Mouse (Mus musculus) hindbrain, embryonic 11.5 days (tissue): Measurements from ENCODE around the gene Prkag3. TPM values are rescaled to one million over a fixed set of nuclear protein-coding genes. Genes with fewer than 3 reads are reported as not detected.

Source experiments
- ATAC-seq: fragments of 200-750 bp; cut with Nextera tagmentation; 2 replicates; pipeline ENCODE4 v1.8.0; 2017; ENCODE audit warnings: mild to moderate bottlenecking, moderate TSS enrichment, moderate library complexity; ENCODE audit not compliant: low FRiP score
- DNase-seq: peaks from one replicate; pipeline ENCODE4 v3.0.0-alpha.2; 2015; ENCODE audit warnings: low spot score
- H3K27ac ChIP-seq: fragments of 300-500 bp; sonication (generic); 2 replicates; pipeline ENCODE4 v1.5.1; 2014; ENCODE audit warnings: mild to moderate bottlenecking, low read depth, low read length
- H3K27me3 ChIP-seq: fragments of 300-500 bp; sonication (generic); 2 replicates; pipeline ENCODE4 v1.6.1; 2014; ENCODE audit warnings: mild to moderate bottlenecking, low read length, moderate library complexity, mixed read lengths; ENCODE audit not compliant: control insufficient read depth, insufficient read depth
- H3K36me3 ChIP-seq: fragments of 300-500 bp; sonication (generic); 2 replicates; pipeline ENCODE4 v1.6.1; 2014; ENCODE audit warnings: mild to moderate bottlenecking, low read length, moderate library complexity, mixed read lengths; ENCODE audit not compliant: control insufficient read depth, insufficient read depth
- H3K4me1 ChIP-seq: fragments of 300-500 bp; sonication (generic); replicated peaks from 2 replicates; pipeline ENCODE4 v1.6.1; 2014; ENCODE audit warnings: low read length, mixed read lengths; ENCODE audit not compliant: control insufficient read depth, insufficient read depth
- H3K4me2 ChIP-seq: fragments of 300-500 bp; sonication (generic); replicated peaks from 2 replicates; pipeline ENCODE4 v1.6.1; 2014; ENCODE audit warnings: mild to moderate bottlenecking, low read depth, low read length
- H3K4me3 ChIP-seq: fragments of 300-500 bp; sonication (generic); 2 replicates; pipeline ENCODE4 v1.5.1; 2014; ENCODE audit warnings: low read depth, low read length
- H3K9ac ChIP-seq: fragments of 300-500 bp; sonication (generic); 2 replicates; pipeline ENCODE4 v1.6.1; 2014; ENCODE audit warnings: low read depth, low read length
- H3K9me3 ChIP-seq: fragments of 300-500 bp; sonication (generic); 2 replicates; pipeline ENCODE4 v1.6.1; 2016; ENCODE audit warnings: low read length; ENCODE audit not compliant: control insufficient read depth
- WGBS: fragments of 180-500 bp; shearing (Covaris S2); extraction: QIAGEN DNeasy Blood & Tissue Kit; methylation state at CpG from one replicate; pipeline ENCODE4 v1.1.7; 2014; 5-methylcytosine and 5-hydroxymethylcytosine counted together
- polyA plus RNA-seq: library from polyadenylated mRNA; unstranded; fragments of >200 nt; fragmentation: Nextera tagmentation; extraction: Ambion mirVana; gene quantifications from 2 replicates; pipeline ENCODE4 v1.2.1, GENCODE M21; 2014

Prkag3 gene
- polyA plus RNA-seq, 1 experiment from 2014 or later = 0.22 TPM

- H3K4me1 ChIP-seq = no peaks in the 10 kb centered on the region
- no peaks in the 10 kb centered on the region for H3K27me3 ChIP-seq
- no peak overlapping the region for H3K4me3 ChIP-seq
- no peak overlapping the region for H3K9ac ChIP-seq
- no peaks in the 10 kb centered on the region for H3K9me3 ChIP-seq
- H3K36me3 ChIP-seq = no peaks in the 10 kb centered on the region
- H3K4me2 ChIP-seq = no peak overlapping the region
- 83% methylated on average over 5 of the region's 5 CpGs for WGBS
- H3K27ac ChIP-seq = no peak overlapping the region
- ATAC-seq (no peak), DNase-seq (no peak)
Observed at GRCm38 (mm10) chr1:74726674-74727073, 22.3 kb downstream of the Prkag3 start.

DNA sequence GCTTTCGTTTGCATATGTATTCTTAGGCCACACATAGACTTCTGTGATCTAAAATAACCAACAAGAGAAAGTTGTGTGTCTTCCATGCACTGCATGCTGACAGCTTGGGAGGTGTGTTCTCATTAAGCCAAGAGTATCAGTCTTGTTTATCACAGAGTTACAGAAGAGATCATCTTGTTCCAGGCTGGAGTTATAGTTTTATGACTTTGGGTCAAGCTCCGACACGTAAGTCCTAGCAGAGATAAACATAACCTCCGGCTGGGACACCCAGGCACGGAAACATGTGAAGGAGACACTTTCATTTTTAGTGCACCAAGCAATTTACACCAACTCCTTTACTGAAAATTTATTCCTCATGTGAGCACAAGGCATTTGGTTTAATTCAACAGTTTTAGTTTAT, 22.9 kb downstream of the Prkag3 start:
- Histone ChIP-seq H3K27me3 (no peaks in the 10 kb centered on the region), H3K4me1 (no peaks in the 10 kb centered on the region), H3K27ac (no peak overlapping the region), H3K4me2 (no peak overlapping the region), H3K36me3 (no peaks in the 10 kb centered on the region), H3K9ac (no peak overlapping the region), H3K4me3 (no peak overlapping the region), H3K9me3 (no peaks in the 10 kb centered on the region)
- ATAC-seq (no peak), DNase-seq (no peak)
- WGBS = 85% methylated on average over 5 of the region's 5 CpGs

DNA sequence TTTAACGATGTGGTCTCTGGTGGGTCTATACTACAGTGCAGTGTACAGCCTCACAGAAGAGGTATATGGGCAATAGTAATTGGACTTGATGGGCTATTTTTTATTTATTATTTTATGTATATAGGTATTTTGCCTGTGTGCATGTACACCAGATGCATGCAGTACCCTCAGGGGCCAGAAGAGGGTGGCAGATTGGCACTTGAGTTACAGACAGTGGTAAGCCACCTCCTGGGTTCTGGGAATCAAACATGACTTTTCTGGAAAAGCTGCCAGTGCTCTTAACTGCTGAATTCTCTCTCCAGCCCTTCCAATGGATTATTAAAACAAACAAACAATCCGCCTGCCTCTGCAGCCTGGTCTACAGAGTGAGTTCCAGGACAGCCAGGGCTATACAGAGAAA, 25.3 kb downstream of the Prkag3 start:
- ATAC-seq = no peak
- H3K4me3 ChIP-seq = no peak overlapping the region
- H3K9ac ChIP-seq = no peak overlapping the region
- no peak overlapping the region for H3K4me2 ChIP-seq
- no peaks in the 10 kb centered on the region for H3K27me3 ChIP-seq
- H3K36me3 ChIP-seq = no peaks in the 10 kb centered on the region
- H3K27ac ChIP-seq = no peak overlapping the region
- WGBS = 82% methylated on average over 2 of the region's 2 CpGs
- H3K4me1 ChIP-seq = no peaks in the 10 kb centered on the region
- H3K9me3 ChIP-seq = no peaks in the 10 kb centered on the region
- DNase-seq = peak; percentile 30

DNA sequence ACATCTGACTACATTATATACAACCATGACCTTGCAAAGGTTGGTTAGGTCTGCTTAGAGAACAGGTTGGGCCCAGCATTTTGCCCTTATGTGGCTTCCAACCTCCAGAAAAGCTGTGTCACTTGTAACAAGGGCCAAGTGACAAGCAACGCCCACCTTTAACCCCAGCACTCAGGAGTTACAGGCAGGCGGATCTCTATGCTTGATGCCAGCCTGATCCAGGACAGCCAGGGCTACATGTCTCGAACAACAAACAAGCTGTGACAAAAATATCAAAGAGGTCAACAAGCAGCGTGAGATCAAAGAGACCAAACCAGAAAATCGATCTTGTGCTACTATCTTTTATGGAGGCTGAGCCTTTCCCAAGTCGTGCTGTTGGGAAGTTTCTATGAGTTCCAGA, 27.4 kb downstream of the Prkag3 start:
- H3K36me3 ChIP-seq = no peaks in the 10 kb centered on the region
- DNase-seq (no peak), ATAC-seq (no peak)
- H3K4me1 ChIP-seq = no peaks in the 10 kb centered on the region
- WGBS = 82% methylated on average over 6 of the region's 6 CpGs
- no peak overlapping the region for H3K9ac ChIP-seq
- H3K27me3 ChIP-seq = no peaks in the 10 kb centered on the region
- H3K9me3 ChIP-seq = no peaks in the 10 kb centered on the region
- no peak overlapping the region for H3K4me3 ChIP-seq
- no peak overlapping the region for H3K4me2 ChIP-seq
- no peak overlapping the region for H3K27ac ChIP-seq

DNA sequence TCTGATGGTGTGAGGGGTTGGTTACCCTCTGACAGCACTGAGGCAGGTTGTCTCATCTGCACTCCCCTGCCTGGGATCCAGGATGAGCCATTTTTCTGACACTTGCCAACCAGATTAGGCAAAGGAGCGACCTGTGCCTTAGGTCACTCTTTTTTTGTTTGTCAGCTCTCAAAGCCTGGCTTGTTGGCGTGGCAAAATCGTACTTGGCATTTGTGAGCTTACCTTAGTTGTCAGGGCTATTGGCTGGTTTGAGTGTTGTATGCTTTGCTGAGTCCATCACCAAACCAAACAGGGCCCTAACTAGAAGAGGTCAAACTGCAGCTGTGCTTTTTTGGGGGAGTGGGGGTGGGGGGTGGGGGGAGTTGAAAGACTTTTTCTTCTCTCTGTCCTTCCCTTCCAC, 29.7 kb downstream of the Prkag3 start:
- Histone ChIP-seq H3K4me2 (no peak overlapping the region), H3K4me3 (no peak overlapping the region), H3K9ac (no peak overlapping the region), H3K36me3 (no peaks in the 10 kb centered on the region), H3K9me3 (no peaks in the 10 kb centered on the region), H3K27me3 (no peaks in the 10 kb centered on the region), H3K27ac (no peak overlapping the region), H3K4me1 (no peaks in the 10 kb centered on the region)
- no peak for DNase-seq
- ATAC-seq = no peak
- WGBS = 71% methylated on average over 3 of the region's 3 CpGs

DNA sequence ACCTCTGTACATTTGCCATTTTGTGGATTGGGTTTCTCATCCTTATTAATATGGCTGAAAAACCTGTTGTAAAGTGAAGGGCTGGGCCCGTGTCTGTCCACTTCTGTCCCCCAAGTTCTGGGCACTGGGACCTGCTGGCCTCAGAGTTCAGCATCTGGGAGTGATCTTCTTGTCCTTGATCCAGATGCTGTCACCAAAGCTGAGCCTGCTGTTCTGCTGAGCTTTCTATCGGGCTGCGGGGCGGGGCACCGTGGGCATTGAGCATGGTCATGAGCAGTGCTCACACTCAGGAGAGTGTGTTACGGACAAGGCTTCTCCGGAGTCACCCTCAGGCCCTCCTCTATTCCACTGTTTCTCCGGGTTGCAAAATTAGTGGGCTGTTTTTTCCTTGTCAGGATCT, 30.9 kb downstream of the Prkag3 start:
- Histone ChIP-seq H3K27me3 (no peaks in the 10 kb centered on the region), H3K36me3 (no peaks in the 10 kb centered on the region), H3K4me2 (no peak overlapping the region), H3K9ac (no peak overlapping the region), H3K4me1 (no peaks in the 10 kb centered on the region; the same call in 1 of the 2 replicates), H3K4me3 (no peak overlapping the region), H3K9me3 (no peaks in the 10 kb centered on the region), H3K27ac (no peak overlapping the region)
- 84% methylated on average over 8 of the region's 8 CpGs for WGBS
- no peak for ATAC-seq
- no peak for DNase-seq

GRCm38 (mm10) chr1:74715886-74716285, 33.1 kb downstream of the Prkag3 start:
- no peak overlapping the region for H3K4me3 ChIP-seq
- ATAC-seq = no peak
- no peak overlapping the region for H3K27ac ChIP-seq
- H3K9ac ChIP-seq = no peak overlapping the region
- no peak overlapping the region for H3K4me2 ChIP-seq
- 83% methylated on average over 6 of the region's 6 CpGs for WGBS
- no peaks in the 10 kb centered on the region for H3K27me3 ChIP-seq
- no peaks in the 10 kb centered on the region for H3K36me3 ChIP-seq
- no peaks in the 10 kb centered on the region; the same call in 1 of the 2 replicates for H3K4me1 ChIP-seq
- DNase-seq = no peak
- no peaks in the 10 kb centered on the region for H3K9me3 ChIP-seq

- Histone ChIP-seq H3K4me2 (no peak overlapping the region), H3K27me3 (no peaks in the 10 kb centered on the region), H3K36me3 (no peaks in the 10 kb centered on the region), H3K27ac (no peak overlapping the region), H3K9ac (no peak overlapping the region), H3K4me1 (no peaks in the 10 kb centered on the region; the same call in 1 of the 2 replicates), H3K4me3 (no peak overlapping the region), H3K9me3 (no peaks in the 10 kb centered on the region)
- DNase-seq (peak; percentile 14), ATAC-seq (no peak)
- WGBS = 63% methylated on average over 5 of the region's 5 CpGs
Observed at GRCm38 (mm10) chr1:74715468-74715867, 33.6 kb downstream of the Prkag3 start.

DNA sequence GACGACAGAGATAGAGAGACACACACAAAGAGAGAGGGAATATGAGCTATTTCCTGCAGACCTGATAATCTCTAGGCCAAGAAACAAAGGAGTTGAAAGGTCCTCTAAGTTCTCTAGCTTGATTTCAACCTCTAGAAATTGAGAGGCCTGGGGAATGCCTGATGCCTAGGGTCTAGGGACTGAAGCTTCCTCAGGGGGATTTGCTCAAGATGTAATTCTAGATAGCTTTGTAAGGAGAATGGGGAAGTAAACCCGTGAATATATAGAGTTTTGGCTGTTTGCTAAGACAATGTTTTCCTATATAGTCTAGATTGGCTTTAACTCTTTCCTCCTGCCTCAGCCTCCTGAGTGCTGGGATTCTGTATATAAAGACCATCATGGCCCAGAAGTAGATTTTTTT, 34.1 kb downstream of the Prkag3 start:
- WGBS = 72% methylated on average over 2 of the region's 2 CpGs

More for the DNA sequence above, 34.1 kb downstream of the Prkag3 start:
- no peaks in the 10 kb centered on the region for H3K9me3 ChIP-seq
- H3K27me3 ChIP-seq = no peaks in the 10 kb centered on the region
- no peak overlapping the region for H3K4me2 ChIP-seq
- no peak for DNase-seq
- no peak overlapping the region for H3K9ac ChIP-seq
- no peaks in the 10 kb centered on the region; the same call in 1 of the 2 replicates for H3K4me1 ChIP-seq
- no peak overlapping the region for H3K27ac ChIP-seq
- no peak for ATAC-seq
- no peaks in the 10 kb centered on the region for H3K36me3 ChIP-seq
- H3K4me3 ChIP-seq = no peak overlapping the region
